Mouse (Mus musculus) erythroblast, adult 5-6 weeks (primary cell): ENCODE data around the gene Btd. TPM values are rescaled to one million over a fixed set of nuclear protein-coding genes. Genes with fewer than 3 reads are reported as not detected.
A peak's percentile ranks its signal among the peaks of the same experiment; 100 is the strongest.

ENCODE experiments used
- ATAC-seq: replicated peaks from 2 replicates; pipeline ENCODE4 v1.8.0; 2016; ENCODE audit warnings: moderate number of reproducible peaks, mild to moderate bottlenecking, moderate TSS enrichment, inconsistent platforms; ENCODE audit not compliant: poor library complexity, low FRiP score, severe bottlenecking
- total RNA-seq, 2 experiments: library from RNA; stranded (forward) in 1 of 2; stranded (reverse) in 1 of 2; fragments of 150-400 nt in 1 of 2; fragments of 200-764, 138-1000 nt in 1 of 2; gene quantifications; 2 replicates each; pipeline versions ENCODE4 v1.2.3 to v1.2.4; 2015 to 2017; ENCODE audit warnings: low replicate concordance in 2 of 2

The Btd gene
- total RNA-seq (2015; ENCODE audit: low replicate concordance) (5.6 and 18.3 TPM in 2 replicates), total RNA-seq (2017; ENCODE audit: low replicate concordance) (4.5 and 5.3 TPM in 2 replicates)

GRCm38 (mm10) chr14:31640890-31641505 is at the start of gene Btd, which contains the start of gene Hacl1:
Gene Btd, plus strand, starts transcription at chr14:31641028.
Gene Hacl1, minus strand, starts transcription at chr14:31641286.
- peak; percentile 95 for ATAC-seq

GRCm38 (mm10) chr14:31591243-31591642 is 49.6 kb upstream of the Btd start, which contains the start of gene Colq:
Gene Colq, minus strand, starts transcription at chr14:31591343.
- ATAC-seq: no peak

GRCm38 (mm10) chr14:31593036-31593435 is 47.8 kb upstream of the Btd start:
- ATAC-seq: no peak

GRCm38 (mm10) chr14:31594693-31595092 is 46.1 kb upstream of the Btd start:
- ATAC-seq: no peak

GRCm38 (mm10) chr14:31596408-31596807 is 44.4 kb upstream of the Btd start:
- no peak for ATAC-seq

GRCm38 (mm10) chr14:31597446-31597845 is 43.4 kb upstream of the Btd start:
- ATAC-seq: no peak

- peak; percentile 36; the same call in 1 of the 2 replicates for ATAC-seq
Observed at GRCm38 (mm10) chr14:31601908-31602615, 38.8 kb upstream of the Btd start.

GRCm38 (mm10) chr14:31602616-31602979 is 38.2 kb upstream of the Btd start:
- ATAC-seq: peak; percentile 88

- 0 out of 2 replicates have a peak, but pooled peaks have one; percentile 37 for ATAC-seq
Observed at GRCm38 (mm10) chr14:31604916-31605315, 35.9 kb upstream of the Btd start.

GRCm38 (mm10) chr14:31605514-31605913 is 35.3 kb upstream of the Btd start:
- no peak for ATAC-seq

- no peak for ATAC-seq
Observed at GRCm38 (mm10) chr14:31611986-31612385, 28.8 kb upstream of the Btd start.

- ATAC-seq: no peak
Observed at GRCm38 (mm10) chr14:31613671-31614070, 27.2 kb upstream of the Btd start.

- no peak for ATAC-seq
Observed at GRCm38 (mm10) chr14:31617204-31617603, 23.6 kb upstream of the Btd start.

GRCm38 (mm10) chr14:31617997-31618396 is 22.8 kb upstream of the Btd start:
- ATAC-seq: no peak

- ATAC-seq: no peak
Observed at GRCm38 (mm10) chr14:31620591-31621223, 20.1 kb upstream of the Btd start.

GRCm38 (mm10) chr14:31622748-31623147 is 18.1 kb upstream of the Btd start:
- ATAC-seq: no peak

- no peak for ATAC-seq
Observed at GRCm38 (mm10) chr14:31630677-31631076, 10.2 kb upstream of the Btd start.

GRCm38 (mm10) chr14:31640346-31640889 is 410 bp upstream of the Btd start, which contains the start of gene Gm49387:
Gene Gm49387, minus strand, starts transcription at chr14:31640878.
- peak; percentile 37 for ATAC-seq

GRCm38 (mm10) chr14:31641506-31642155 is 803 bp downstream of the Btd start:
- no peak for ATAC-seq
